Mouse (Mus musculus): Measurements from ENCODE around the gene Gm8050. TPM values are rescaled to one million over a fixed set of nuclear protein-coding genes. Genes with fewer than 3 reads are reported as not detected.
"Not testable (repeated sequence)": the region's sequence is repeated elsewhere in the genome, so short reads cannot be mapped to it uniquely, and the experiment has no call there.

The Gm8050 gene
- polyA plus RNA-seq (2014; fragmentation: Nextera tagmentation; extraction: Ambion mirVana) = not detected in 2 replicates

- WGBS = no CpG with 5 or more reads among the region's 2 CpGs
- not testable (repeated sequence) for ATAC-seq (replicated peaks; ENCODE audit: low FRiP score)
Measured at GRCm38 (mm10) chr14:6720151-6720550, at the start of gene Gm8050. Gene Gm8050 (minus strand): TSS chr14:6720251.

DNA sequence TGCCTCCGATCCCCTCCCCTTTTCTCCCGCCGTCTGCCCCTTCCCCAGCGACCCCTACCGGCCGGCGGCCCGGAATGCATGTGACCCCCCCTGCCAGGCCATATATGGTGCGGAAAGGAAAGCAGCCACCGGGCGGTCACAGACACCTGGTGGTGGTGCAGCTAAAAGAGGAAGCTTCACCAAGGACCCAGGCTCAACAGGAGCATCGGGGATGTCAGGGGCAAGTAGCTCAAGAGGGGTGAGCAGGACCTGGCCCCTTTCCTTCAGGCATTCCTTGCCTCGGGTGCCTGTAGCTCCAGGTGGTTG, 37.1 kb upstream of the Gm8050 start:
- ATAC-seq (replicated peaks; ENCODE audit: low FRiP score); H3K4me1 ChIP-seq (replicated peaks; ENCODE audit: control insufficient read depth, insufficient read depth, low read length); H3K9ac ChIP-seq (ENCODE audit: low read length); H3K36me3 ChIP-seq (ENCODE audit: control insufficient read depth, insufficient read depth, low read length); H3K27ac ChIP-seq (ENCODE audit: low read depth, low read length); H3K9me3 ChIP-seq (ENCODE audit: control insufficient read depth, low read length); DNase-seq (ENCODE audit: low spot score); H3K27me3 ChIP-seq (ENCODE audit: control insufficient read depth, insufficient read depth, low read length): not testable (repeated sequence)
- peak overlapping the region; percentile 31; the same call in 1 of the 2 replicates for H3K4me3 ChIP-seq (ENCODE audit: low read depth, low read length)
- 0 out of 2 replicates have a peak overlapping the region, but pooled peaks have one; percentile 8 for H3K4me2 ChIP-seq (ENCODE audit: low read depth, low read length, severe bottlenecking)
- WGBS = 0% methylated on average over 1 of the region's 13 CpGs

More at GRCm38 (mm10) chr14:6720151-6720550, at the start of gene Gm8050:
- not testable (repeated sequence) for H3K9ac ChIP-seq (ENCODE audit: low read length); H3K27ac ChIP-seq (ENCODE audit: low read depth, low read length); H3K9me3 ChIP-seq (ENCODE audit: control insufficient read depth, low read length); H3K4me1 ChIP-seq (replicated peaks; ENCODE audit: control insufficient read depth, insufficient read depth, low read length); H3K36me3 ChIP-seq (ENCODE audit: control insufficient read depth, insufficient read depth, low read length); H3K27me3 ChIP-seq (ENCODE audit: control insufficient read depth, insufficient read depth, low read length); DNase-seq (ENCODE audit: low spot score); H3K4me2 ChIP-seq (ENCODE audit: low read depth, low read length, severe bottlenecking); H3K4me3 ChIP-seq (ENCODE audit: low read depth, low read length)

DNA sequence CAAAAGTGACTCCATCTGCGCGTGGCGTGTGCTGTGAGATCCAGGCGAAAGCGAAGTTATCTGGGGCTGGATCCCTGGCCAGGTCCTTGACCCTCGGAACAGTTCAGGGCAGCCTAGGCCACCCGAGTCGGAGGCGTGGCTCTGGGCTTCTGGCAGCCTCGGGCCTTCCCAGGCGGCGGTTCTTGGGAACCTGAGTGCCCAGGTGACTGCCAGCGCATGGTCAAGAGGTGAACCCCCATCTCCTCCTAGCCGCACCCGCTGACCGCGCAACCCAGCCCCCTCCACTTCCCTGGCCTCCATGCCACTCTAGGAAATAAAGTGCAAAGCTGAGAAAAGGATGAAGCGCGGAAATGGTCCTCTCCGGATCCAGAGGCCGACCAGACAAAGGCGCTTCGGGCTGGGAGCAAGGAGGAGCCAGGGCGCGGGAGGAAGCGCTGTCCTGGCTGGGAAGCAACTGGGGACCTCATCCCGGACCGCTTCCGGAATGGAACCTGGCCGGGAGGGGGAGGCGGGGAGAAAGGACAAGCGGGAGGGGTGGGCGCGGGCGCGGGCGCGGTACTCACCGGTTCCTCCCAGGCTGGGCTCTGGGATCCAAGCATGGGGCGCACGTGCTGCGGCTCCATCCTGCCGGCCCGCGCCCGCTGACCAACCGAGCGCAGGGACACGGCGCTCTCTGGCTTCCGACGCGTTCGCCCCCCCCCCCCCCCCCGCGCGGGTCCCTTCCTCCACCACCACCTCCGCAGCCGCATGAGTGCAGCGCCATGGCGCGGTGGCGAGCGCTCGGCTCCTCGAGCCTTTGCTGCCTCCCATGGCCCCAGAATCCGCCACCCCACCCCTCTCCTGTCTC, 36.6 kb upstream of the Gm8050 start:
- H3K4me3 ChIP-seq (ENCODE audit: low read depth, low read length) = peak overlapping the region; percentile 31
- WGBS = under 1% methylated on average over 16 of the region's 67 CpGs
- not testable (repeated sequence) for H3K27me3 ChIP-seq (ENCODE audit: control insufficient read depth, insufficient read depth, low read length); H3K9me3 ChIP-seq (ENCODE audit: control insufficient read depth, low read length); ATAC-seq (replicated peaks; ENCODE audit: low FRiP score); H3K27ac ChIP-seq (ENCODE audit: low read depth, low read length); H3K36me3 ChIP-seq (ENCODE audit: control insufficient read depth, insufficient read depth, low read length); H3K4me1 ChIP-seq (replicated peaks; ENCODE audit: control insufficient read depth, insufficient read depth, low read length)
- peak; percentile 48 for DNase-seq (ENCODE audit: low spot score)
- H3K9ac ChIP-seq (ENCODE audit: low read length) = peak overlapping the region; percentile 43
- 0 out of 2 replicates have a peak overlapping the region, but pooled peaks have one; percentile 33 for H3K4me2 ChIP-seq (ENCODE audit: low read depth, low read length, severe bottlenecking)

DNA sequence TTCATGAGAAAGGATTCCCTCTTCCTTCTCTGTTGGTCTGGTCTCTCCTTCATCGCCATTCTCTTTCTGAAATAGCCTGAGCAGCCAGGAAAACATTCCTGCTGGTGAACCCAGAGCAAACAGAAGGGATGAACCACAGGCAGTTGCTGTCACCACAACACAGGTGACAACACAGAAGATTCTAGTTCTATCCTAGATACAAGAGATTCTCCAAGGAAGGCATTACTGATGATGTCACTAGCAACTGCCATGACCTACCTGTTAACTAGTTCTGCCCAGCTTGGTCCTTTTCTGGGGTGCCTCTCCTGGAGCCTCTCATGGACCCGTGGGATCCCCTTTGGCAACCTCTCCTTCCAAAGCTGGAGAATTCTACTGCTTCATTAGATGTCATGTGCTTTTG, 22.2 kb upstream of the Gm8050 start, which contains the start of gene Gm3636:
TSS of gene Gm3636 (minus strand) at position 101 of the 400 bp plus-strand sequence.
- not testable (repeated sequence) for ATAC-seq (replicated peaks; ENCODE audit: low FRiP score); H3K9ac ChIP-seq (ENCODE audit: low read length); H3K27ac ChIP-seq (ENCODE audit: low read depth, low read length); DNase-seq (ENCODE audit: low spot score); H3K36me3 ChIP-seq (ENCODE audit: control insufficient read depth, insufficient read depth, low read length); H3K4me2 ChIP-seq (ENCODE audit: low read depth, low read length, severe bottlenecking); H3K27me3 ChIP-seq (ENCODE audit: control insufficient read depth, insufficient read depth, low read length); H3K4me3 ChIP-seq (ENCODE audit: low read depth, low read length); H3K9me3 ChIP-seq (ENCODE audit: control insufficient read depth, low read length); H3K4me1 ChIP-seq (replicated peaks; ENCODE audit: control insufficient read depth, insufficient read depth, low read length)
- WGBS = no CpG with 5 or more reads among the region's 2 CpGs

GRCm38 (mm10) chr14:6684070-6684469, 36.0 kb downstream of the Gm8050 start, which contains the start of gene Gm10251:
Gene Gm10251 (minus strand): TSS chr14:6684170.
- H3K4me2 ChIP-seq (ENCODE audit: low read depth, low read length, severe bottlenecking); H3K4me3 ChIP-seq (ENCODE audit: low read depth, low read length); H3K36me3 ChIP-seq (ENCODE audit: control insufficient read depth, insufficient read depth, low read length); H3K27me3 ChIP-seq (ENCODE audit: control insufficient read depth, insufficient read depth, low read length); H3K9me3 ChIP-seq (ENCODE audit: control insufficient read depth, low read length); ATAC-seq (replicated peaks; ENCODE audit: low FRiP score); H3K4me1 ChIP-seq (replicated peaks; ENCODE audit: control insufficient read depth, insufficient read depth, low read length); H3K9ac ChIP-seq (ENCODE audit: low read length); DNase-seq (ENCODE audit: low spot score); H3K27ac ChIP-seq (ENCODE audit: low read depth, low read length): not testable (repeated sequence)
- WGBS = no CpG with 5 or more reads among the region's 1 CpGs

Other genes starting within 250 kb of the Gm8050 start
- gene Gm8356, start 183.0 kb downstream of the Gm8050 start, polyA plus RNA-seq (2014; fragmentation: Nextera tagmentation; extraction: Ambion mirVana) = not detected in 2 replicates
- 0.56 TPM in 1 of 2 replicates, not detected in the other for gene Gm3629, start 129.6 kb downstream of the Gm8050 start, polyA plus RNA-seq (2014; fragmentation: Nextera tagmentation; extraction: Ambion mirVana)
- gene Gm3460, start 97.8 kb downstream of the Gm8050 start, polyA plus RNA-seq (2014; fragmentation: Nextera tagmentation; extraction: Ambion mirVana) = not detected in 2 replicates
- not detected in 2 replicates for gene Gm10251, start 36.1 kb downstream of the Gm8050 start, polyA plus RNA-seq (2014; fragmentation: Nextera tagmentation; extraction: Ambion mirVana)
- 7.0 and 7.2 TPM in 2 replicates for gene Gm3636, start 22.1 kb upstream of the Gm8050 start, polyA plus RNA-seq (2014; fragmentation: Nextera tagmentation; extraction: Ambion mirVana)
- not detected in 2 replicates for gene Gm8362, start 54.2 kb upstream of the Gm8050 start, polyA plus RNA-seq (2014; fragmentation: Nextera tagmentation; extraction: Ambion mirVana)
- not detected in 2 replicates for gene Gm3642, start 120.1 kb upstream of the Gm8050 start, polyA plus RNA-seq (2014; fragmentation: Nextera tagmentation; extraction: Ambion mirVana)
- 1.3 and 1.4 TPM in 2 replicates for gene Gm3667, start 169.7 kb upstream of the Gm8050 start, polyA plus RNA-seq (2014; fragmentation: Nextera tagmentation; extraction: Ambion mirVana)